Mouse (Mus musculus): Measurements from ENCODE around the gene Pds5a.

GRCm38 (mm10) chr5:65574876-65575275 lies 123.2 kb downstream of the Pds5a start:
- TF ChIP-seq CTCF (IDR thresholded peaks at IDR 0.05; ENCODE audit: low read depth): no peak
- no peak for TF ChIP-seq EP300 (IDR thresholded peaks at IDR 0.05; ENCODE audit: low read depth)

Measured in liver, postnatal 0 days (tissue).